Mouse (Mus musculus): ENCODE data around the gene Musk. TPM values are rescaled to one million over a fixed set of nuclear protein-coding genes. Genes with fewer than 3 reads are reported as not detected.

Gene Musk
- polyA plus RNA-seq, 1 experiment from 2014 or later, result not detected

DNA sequence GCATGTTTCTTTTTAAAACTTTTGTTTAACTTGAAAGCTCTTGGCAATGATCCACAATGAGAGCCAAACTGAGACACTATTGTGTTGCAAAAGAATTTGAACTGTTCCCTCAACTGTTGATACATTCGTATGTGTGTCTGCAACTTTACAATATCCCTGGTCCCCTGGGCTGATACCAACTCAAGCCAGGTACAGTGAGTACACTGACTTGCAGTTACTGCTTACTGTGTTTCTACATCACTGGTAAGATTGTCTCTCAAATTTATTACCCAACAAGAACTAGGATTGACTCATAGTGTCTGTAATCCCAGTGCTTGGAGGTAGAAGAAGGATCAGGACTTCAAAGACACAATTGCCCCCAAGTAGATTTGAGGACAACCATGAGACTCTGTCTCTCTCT, 85.3 kb downstream of the Musk start:
- DNase-seq (ENCODE audit: low spot score, missing footprints) (peak; percentile 4), ATAC-seq (ENCODE audit: low FRiP score) (no peak)
- no peaks in the 10 kb centered on the region for H3K36me3 ChIP-seq (ENCODE audit: control insufficient read depth, insufficient read depth, low read length)
- H3K4me2 ChIP-seq, result no peak overlapping the region
- H3K27ac ChIP-seq (ENCODE audit: low read depth, low read length), result no peak overlapping the region
- no peak overlapping the region for H3K4me3 ChIP-seq (ENCODE audit: low read depth, low read length)
- no peaks in the 10 kb centered on the region for H3K27me3 ChIP-seq (ENCODE audit: control insufficient read depth, insufficient read depth, low read length)
- no peak overlapping the region for H3K9ac ChIP-seq (ENCODE audit: low read length)
- WGBS, result 93% methylated on average over 1 of the region's 1 CpGs
- H3K4me1 ChIP-seq (ENCODE audit: control insufficient read depth, insufficient read depth, low read length), result no peaks in the 10 kb centered on the region
- no peaks in the 10 kb centered on the region for H3K9me3 ChIP-seq (ENCODE audit: control insufficient read depth, low read length)

DNA sequence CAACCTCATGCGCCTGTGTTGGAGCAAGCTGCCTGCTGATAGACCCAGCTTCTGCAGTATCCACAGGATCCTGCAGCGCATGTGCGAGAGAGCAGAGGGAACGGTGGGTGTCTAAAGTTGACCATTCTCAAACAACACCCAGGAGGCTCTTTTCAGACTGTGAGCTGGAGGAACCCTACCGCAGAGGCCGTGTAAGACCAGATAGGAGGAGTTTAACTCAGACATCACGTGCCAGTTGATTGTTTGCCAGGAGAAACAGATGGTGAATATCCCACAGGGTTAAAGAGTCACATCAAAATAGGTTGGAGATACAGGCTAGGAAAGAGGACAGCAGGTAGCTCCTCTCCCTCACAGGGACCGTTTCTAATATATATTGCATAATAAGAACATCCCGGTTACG, 87.8 kb downstream of the Musk start:
- WGBS, result 92% methylated on average over 10 of the region's 10 CpGs

DNA sequence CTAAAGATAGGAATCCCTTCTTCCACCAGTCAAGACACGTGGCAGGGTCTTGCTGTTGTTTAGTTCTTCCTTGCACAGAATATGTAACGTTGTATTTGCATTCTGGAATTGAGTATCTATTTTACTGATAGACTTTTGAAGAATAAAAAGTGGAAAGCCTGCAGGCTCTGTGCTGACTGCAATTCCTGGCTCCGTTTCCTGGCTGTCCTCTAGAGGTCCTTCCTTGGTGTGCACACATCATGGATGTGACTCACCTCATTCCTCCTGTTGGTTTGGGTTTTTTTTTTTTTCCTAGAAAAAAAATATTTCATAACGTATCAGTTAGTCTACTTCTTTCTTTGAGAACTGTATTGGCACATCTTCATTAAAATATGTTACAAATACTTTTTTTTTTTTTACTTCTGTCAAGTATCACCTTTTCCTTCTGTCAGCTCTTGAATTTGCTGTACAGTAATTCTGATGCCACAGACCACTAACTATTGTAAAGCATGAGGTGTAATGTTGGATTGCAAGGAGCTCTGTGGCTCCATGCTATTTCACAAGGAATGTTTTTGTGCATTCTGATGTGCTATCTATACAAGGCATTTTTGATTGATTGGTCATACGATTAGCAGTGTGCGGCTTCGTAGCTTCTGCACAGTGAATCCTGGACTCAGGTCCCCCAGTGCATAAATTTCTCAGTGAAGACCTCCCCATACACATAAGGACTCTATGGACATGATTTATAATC, 88.5 kb downstream of the Musk start:
- 90% methylated on average over 7 of the region's 7 CpGs for WGBS
- ATAC-seq (ENCODE audit: low FRiP score) (no peak), DNase-seq (ENCODE audit: low spot score, missing footprints) (no peak)
- no peak overlapping the region for H3K27ac ChIP-seq (ENCODE audit: low read depth, low read length)
- H3K9me3 ChIP-seq (ENCODE audit: control insufficient read depth, low read length), result no peaks in the 10 kb centered on the region
- no peak overlapping the region for H3K4me3 ChIP-seq (ENCODE audit: low read depth, low read length)
- H3K4me1 ChIP-seq (ENCODE audit: control insufficient read depth, insufficient read depth, low read length), result no peaks in the 10 kb centered on the region
- no peak overlapping the region for H3K9ac ChIP-seq (ENCODE audit: low read length)
- no peak overlapping the region for H3K4me2 ChIP-seq
- no peaks in the 10 kb centered on the region for H3K27me3 ChIP-seq (ENCODE audit: control insufficient read depth, insufficient read depth, low read length)
- no peaks in the 10 kb centered on the region for H3K36me3 ChIP-seq (ENCODE audit: control insufficient read depth, insufficient read depth, low read length)

More for the DNA sequence above, 87.8 kb downstream of the Musk start:
- Histone ChIP-seq H3K9me3 (ENCODE audit: control insufficient read depth, low read length) (no peaks in the 10 kb centered on the region), H3K9ac (ENCODE audit: low read length) (no peak overlapping the region), H3K36me3 (ENCODE audit: control insufficient read depth, insufficient read depth, low read length) (no peaks in the 10 kb centered on the region), H3K4me3 (ENCODE audit: low read depth, low read length) (no peak overlapping the region), H3K27me3 (ENCODE audit: control insufficient read depth, insufficient read depth, low read length) (no peaks in the 10 kb centered on the region), H3K4me2 (no peak overlapping the region), H3K27ac (ENCODE audit: low read depth, low read length) (no peak overlapping the region), H3K4me1 (ENCODE audit: control insufficient read depth, insufficient read depth, low read length) (no peaks in the 10 kb centered on the region)
- DNase-seq (ENCODE audit: low spot score, missing footprints) (no peak), ATAC-seq (ENCODE audit: low FRiP score) (no peak)

DNA sequence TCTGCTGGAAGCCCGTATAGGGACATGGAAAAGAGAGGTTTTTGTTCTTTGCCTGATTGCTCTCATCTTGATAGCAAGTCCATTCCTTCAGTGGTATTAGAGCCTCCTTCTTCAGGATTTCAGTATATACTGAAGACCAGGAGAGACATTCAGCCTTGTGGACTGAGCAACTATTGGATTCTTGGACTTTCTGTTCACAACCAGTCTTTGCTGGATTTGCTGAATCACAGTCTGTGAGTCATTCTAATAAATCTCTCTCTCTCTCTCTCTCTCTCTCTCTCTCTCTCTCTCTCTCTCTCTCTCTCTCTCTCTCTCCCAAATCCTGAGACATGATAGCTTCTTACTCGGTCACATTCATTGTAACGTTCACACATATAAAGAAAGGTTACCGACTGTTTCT, 93.4 kb downstream of the Musk start:
- ATAC-seq (ENCODE audit: low FRiP score), result no peak
- no peak for DNase-seq (ENCODE audit: low spot score, missing footprints)
- Histone ChIP-seq H3K27me3 (ENCODE audit: control insufficient read depth, insufficient read depth, low read length) (no peaks in the 10 kb centered on the region), H3K9me3 (ENCODE audit: control insufficient read depth, low read length) (no peaks in the 10 kb centered on the region), H3K4me2 (no peak overlapping the region), H3K4me1 (ENCODE audit: control insufficient read depth, insufficient read depth, low read length) (no peaks in the 10 kb centered on the region), H3K4me3 (ENCODE audit: low read depth, low read length) (no peak overlapping the region), H3K9ac (ENCODE audit: low read length) (no peak overlapping the region), H3K27ac (ENCODE audit: low read depth, low read length) (no peak overlapping the region), H3K36me3 (ENCODE audit: control insufficient read depth, insufficient read depth, low read length) (no peaks in the 10 kb centered on the region)
- 91% methylated on average over 4 of the region's 4 CpGs for WGBS

DNA sequence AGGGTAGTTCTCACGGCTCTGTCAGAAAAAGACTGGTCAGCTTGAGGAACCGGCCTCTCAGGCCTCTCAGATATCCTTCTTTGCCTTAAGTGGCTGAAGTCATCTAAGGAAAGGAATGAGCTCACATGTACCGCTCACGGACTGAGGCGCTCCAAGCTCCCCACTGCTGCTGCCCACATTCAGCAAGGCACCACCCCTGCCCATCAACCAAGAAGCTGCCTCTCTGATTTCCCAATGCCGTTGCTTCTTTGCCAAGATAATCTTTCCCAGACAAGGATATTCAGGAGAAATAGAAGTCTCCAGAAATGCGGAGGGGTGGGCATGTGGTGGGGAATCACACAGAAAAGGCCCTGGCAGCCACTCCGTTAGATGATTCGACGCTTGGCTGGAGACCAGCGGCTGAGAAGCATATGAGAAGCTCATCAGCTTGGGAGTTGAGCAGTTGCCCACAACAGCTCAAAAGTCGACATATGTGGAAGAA, 115.1 kb downstream of the Musk start:
- no peak for DNase-seq (ENCODE audit: low spot score, missing footprints)
- 95% methylated on average over 12 of the region's 12 CpGs for WGBS

DNA sequence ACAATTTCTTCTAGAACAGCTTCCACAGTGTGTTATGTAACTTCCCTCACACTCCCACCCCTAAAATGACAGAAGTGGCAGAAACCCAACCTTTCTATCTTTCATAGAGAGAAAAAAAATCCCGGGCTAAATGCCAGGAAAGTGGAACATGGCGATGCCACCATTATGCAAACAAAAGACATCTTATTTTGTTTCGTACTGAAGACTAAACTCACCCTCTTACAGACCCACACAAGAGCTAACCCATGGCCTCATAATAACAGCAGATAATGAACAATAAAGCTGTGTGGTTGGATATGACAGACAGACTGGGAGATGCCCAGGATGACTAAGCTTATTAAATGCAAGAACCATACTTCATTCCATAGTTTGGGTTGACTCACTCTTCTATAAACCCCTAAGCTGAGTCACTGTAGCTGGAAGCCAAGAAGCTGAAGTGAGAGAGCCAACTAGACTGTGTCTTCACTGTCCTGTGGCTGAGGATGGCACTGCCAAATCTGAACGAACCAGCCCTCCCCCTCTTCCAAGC, 116.3 kb downstream of the Musk start:
- WGBS, result 86% methylated on average over 4 of the region's 4 CpGs
- Histone ChIP-seq H3K27me3 (ENCODE audit: control insufficient read depth, insufficient read depth, low read length) (no peaks in the 10 kb centered on the region), H3K4me2 (no peak overlapping the region), H3K9me3 (ENCODE audit: control insufficient read depth, low read length) (no peaks in the 10 kb centered on the region), H3K27ac (ENCODE audit: low read depth, low read length) (no peak overlapping the region), H3K4me1 (ENCODE audit: control insufficient read depth, insufficient read depth, low read length) (no peaks in the 10 kb centered on the region), H3K4me3 (ENCODE audit: low read depth, low read length) (no peak overlapping the region), H3K36me3 (ENCODE audit: control insufficient read depth, insufficient read depth, low read length) (no peaks in the 10 kb centered on the region), H3K9ac (ENCODE audit: low read length) (no peak overlapping the region)
- no peak for ATAC-seq (ENCODE audit: low FRiP score)
- DNase-seq (ENCODE audit: low spot score, missing footprints), result no peak

More for the DNA sequence above, 115.1 kb downstream of the Musk start:
- Histone ChIP-seq H3K36me3 (ENCODE audit: control insufficient read depth, insufficient read depth, low read length) (no peaks in the 10 kb centered on the region), H3K9ac (ENCODE audit: low read length) (no peak overlapping the region), H3K4me1 (ENCODE audit: control insufficient read depth, insufficient read depth, low read length) (no peaks in the 10 kb centered on the region), H3K27ac (ENCODE audit: low read depth, low read length) (no peak overlapping the region), H3K4me3 (ENCODE audit: low read depth, low read length) (no peak overlapping the region), H3K27me3 (ENCODE audit: control insufficient read depth, insufficient read depth, low read length) (no peaks in the 10 kb centered on the region), H3K4me2 (no peak overlapping the region), H3K9me3 (ENCODE audit: control insufficient read depth, low read length) (no peaks in the 10 kb centered on the region)
- no peak for ATAC-seq (ENCODE audit: low FRiP score)

DNA sequence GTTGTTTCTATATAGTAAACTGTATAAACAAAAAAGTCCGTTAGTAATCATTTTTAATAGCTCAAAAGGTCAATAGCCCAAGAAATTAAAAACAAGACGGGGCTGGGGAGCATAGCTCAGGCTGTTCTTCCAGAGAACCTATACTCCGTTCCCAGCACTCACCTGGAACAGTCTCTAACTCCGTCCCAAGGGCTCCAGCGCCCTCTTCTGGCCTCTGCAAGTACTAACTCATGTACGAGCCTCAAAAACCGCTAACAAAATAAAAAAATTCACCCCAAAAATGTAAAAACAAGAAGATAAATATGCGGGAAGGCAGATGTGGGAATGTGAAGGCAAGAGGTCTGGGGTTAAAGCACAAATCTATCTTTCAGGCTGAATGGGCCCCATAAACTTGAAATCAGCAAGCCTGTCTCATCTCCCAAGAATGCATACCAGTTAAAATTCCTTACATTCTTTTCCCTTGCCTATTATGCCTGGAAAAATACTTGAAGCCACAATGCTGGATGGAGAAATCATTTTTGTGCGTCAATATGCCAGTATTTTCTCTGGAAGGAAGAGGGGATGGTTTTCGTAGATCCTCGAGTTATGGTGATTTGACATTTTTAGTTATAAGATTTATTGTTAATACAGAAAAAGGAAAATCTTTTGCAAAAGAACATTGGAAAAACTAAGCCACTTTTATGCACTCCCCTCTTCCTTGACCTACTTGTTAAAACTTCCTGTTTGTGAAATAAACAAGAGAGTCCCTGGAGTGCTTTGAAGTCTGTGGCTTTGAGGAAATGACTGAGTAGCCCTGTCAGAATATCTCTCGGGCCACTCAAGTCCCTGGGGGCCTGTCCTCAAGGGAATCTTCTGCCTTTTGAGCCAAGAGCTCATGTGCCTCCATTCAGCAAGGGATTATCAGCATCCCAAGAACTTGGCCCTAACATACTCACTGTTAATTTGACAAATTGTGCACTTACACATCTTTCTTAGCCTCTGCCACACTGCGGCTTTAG, 127.7 kb downstream of the Musk start:
- Histone ChIP-seq H3K4me3 (ENCODE audit: low read depth, low read length) (no peak overlapping the region), H3K27me3 (ENCODE audit: control insufficient read depth, insufficient read depth, low read length) (no peaks in the 10 kb centered on the region), H3K27ac (ENCODE audit: low read depth, low read length) (no peak overlapping the region), H3K9ac (ENCODE audit: low read length) (no peak overlapping the region), H3K9me3 (ENCODE audit: control insufficient read depth, low read length) (no peaks in the 10 kb centered on the region), H3K36me3 (ENCODE audit: control insufficient read depth, insufficient read depth, low read length) (no peaks in the 10 kb centered on the region), H3K4me2 (no peak overlapping the region), H3K4me1 (ENCODE audit: control insufficient read depth, insufficient read depth, low read length) (no peaks in the 10 kb centered on the region)
- ATAC-seq (ENCODE audit: low FRiP score), result no peak
- DNase-seq (ENCODE audit: low spot score, missing footprints), result no peak
- WGBS, result 80% methylated on average over 13 of the region's 13 CpGs

DNA sequence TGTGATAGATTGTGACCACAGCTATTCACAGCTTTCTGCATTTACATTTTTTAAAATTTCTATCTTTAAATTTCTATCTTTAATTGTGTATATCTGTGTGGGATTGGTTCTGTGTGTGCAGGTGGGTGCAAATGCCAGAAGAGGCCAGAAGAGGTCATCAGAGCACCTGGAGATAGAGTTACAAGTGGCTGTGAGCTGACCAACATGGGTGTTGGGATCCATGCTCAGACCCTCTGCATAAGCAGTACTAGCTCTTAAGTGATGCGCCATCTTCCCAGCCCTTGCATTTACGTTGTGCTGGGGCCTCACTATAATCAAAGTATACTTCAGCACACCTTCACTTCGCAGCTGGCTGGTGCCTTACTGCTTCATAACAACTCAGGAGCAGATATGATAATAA, 129.8 kb downstream of the Musk start:
- no peak for DNase-seq (ENCODE audit: low spot score, missing footprints)
- WGBS, result 91% methylated on average over 3 of the region's 3 CpGs
- Histone ChIP-seq H3K4me1 (ENCODE audit: control insufficient read depth, insufficient read depth, low read length) (no peaks in the 10 kb centered on the region), H3K9ac (ENCODE audit: low read length) (no peak overlapping the region), H3K27me3 (ENCODE audit: control insufficient read depth, insufficient read depth, low read length) (no peaks in the 10 kb centered on the region), H3K36me3 (ENCODE audit: control insufficient read depth, insufficient read depth, low read length) (no peaks in the 10 kb centered on the region), H3K9me3 (ENCODE audit: control insufficient read depth, low read length) (no peaks in the 10 kb centered on the region), H3K4me2 (no peak overlapping the region), H3K4me3 (ENCODE audit: low read depth, low read length) (no peak overlapping the region), H3K27ac (ENCODE audit: low read depth, low read length) (no peak overlapping the region)
- ATAC-seq (ENCODE audit: low FRiP score), result no peak

DNA sequence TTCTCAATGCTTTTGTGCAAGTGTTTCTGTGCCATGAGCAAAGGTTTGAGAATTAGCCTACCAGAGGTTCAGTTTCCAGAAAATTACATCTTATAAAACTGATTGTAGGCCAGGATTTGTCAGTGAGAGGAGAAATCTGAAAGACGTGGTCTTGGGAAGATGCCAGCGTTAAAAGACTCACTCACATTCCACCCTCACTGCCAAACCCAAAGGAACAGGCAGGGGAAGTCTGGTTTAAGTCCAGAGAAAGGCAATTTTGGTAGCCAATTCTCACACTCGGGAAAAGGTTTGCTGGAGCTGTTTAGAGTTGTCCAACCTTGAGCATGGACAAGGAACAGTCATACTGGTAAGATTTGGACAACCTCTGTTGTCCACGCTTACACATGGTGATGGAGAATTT, 131.6 kb downstream of the Musk start:
- WGBS, result 76% methylated on average over 4 of the region's 4 CpGs
- H3K27me3 ChIP-seq (ENCODE audit: control insufficient read depth, insufficient read depth, low read length), result no peaks in the 10 kb centered on the region
- no peak overlapping the region for H3K9ac ChIP-seq (ENCODE audit: low read length)
- no peak overlapping the region for H3K27ac ChIP-seq (ENCODE audit: low read depth, low read length)
- no peak for ATAC-seq (ENCODE audit: low FRiP score)
- H3K4me1 ChIP-seq (ENCODE audit: control insufficient read depth, insufficient read depth, low read length), result no peaks in the 10 kb centered on the region
- no peaks in the 10 kb centered on the region for H3K36me3 ChIP-seq (ENCODE audit: control insufficient read depth, insufficient read depth, low read length)
- H3K9me3 ChIP-seq (ENCODE audit: control insufficient read depth, low read length), result no peaks in the 10 kb centered on the region; the same call in 1 of the 2 replicates
- no peak overlapping the region for H3K4me3 ChIP-seq (ENCODE audit: low read depth, low read length)
- H3K4me2 ChIP-seq, result no peak overlapping the region
- no peak for DNase-seq (ENCODE audit: low spot score, missing footprints)
